Mouse (Mus musculus) midbrain, embryonic 16.5 days (tissue): ENCODE results near the gene Atp4b. TPM values are rescaled to one million over a fixed set of nuclear protein-coding genes. Genes with fewer than 3 reads are reported as not detected.

ENCODE experiments used
- polyA plus RNA-seq: library from polyadenylated mRNA; unstranded; fragments of >200 nt; fragmentation: Nextera tagmentation; extraction: Ambion mirVana; gene quantifications from 2 replicates; pipeline ENCODE4 v1.2.1, GENCODE M21; 2015

The Atp4b gene
- polyA plus RNA-seq, 1 experiment from 2014 or later: not detected

Other genes with a start within 250 kb of the Atp4b start
- gene Lamp1, start 237.7 kb downstream of the Atp4b start, polyA plus RNA-seq: 263 and 294 TPM in 2 replicates
- gene Grtp1, start 196.2 kb downstream of the Atp4b start, polyA plus RNA-seq: 16.9 and 19.7 TPM in 2 replicates
- 0.29 TPM in 1 of 2 replicates, not detected in the other for gene Adprhl1, start 142.7 kb downstream of the Atp4b start, polyA plus RNA-seq
- gene Dcun1d2, start 108.7 kb downstream of the Atp4b start, polyA plus RNA-seq: 35.5 and 35.9 TPM in 2 replicates
- gene Tmco3, start 108.6 kb downstream of the Atp4b start, polyA plus RNA-seq: 45.1 and 54.1 TPM in 2 replicates
- gene Tfdp1, start 58.1 kb downstream of the Atp4b start, polyA plus RNA-seq: 87.2 and 96.5 TPM in 2 replicates
- not detected in 2 replicates for gene Grk1, start 8.3 kb upstream of the Atp4b start, polyA plus RNA-seq
- gene Tmem255b, start 38.4 kb upstream of the Atp4b start, polyA plus RNA-seq: 0.32 and 1.0 TPM in 2 replicates
- 37.7 and 45.7 TPM in 2 replicates for gene Gas6, start 97.7 kb upstream of the Atp4b start, polyA plus RNA-seq
- gene 1700029H14Rik, start 165.6 kb upstream of the Atp4b start, polyA plus RNA-seq: not detected in 2 replicates